Mouse (Mus musculus) midbrain, embryonic 16.5 days (tissue): ENCODE measurements around the gene Tsga13. TPM values are rescaled to one million over a fixed set of nuclear protein-coding genes. Genes with fewer than 3 reads are reported as not detected.

Source experiments
- ATAC-seq: fragments of 200-750 bp; cut with Nextera tagmentation; 2 replicates; pipeline ENCODE4 v1.8.0; 2017; ENCODE audit warnings: moderate TSS enrichment
- H3K27ac ChIP-seq: fragments of 300-500 bp; sonication (generic); 2 replicates; pipeline ENCODE4 v1.5.1; 2014; ENCODE audit warnings: mild to moderate bottlenecking, low read length, mixed read lengths
- H3K27me3 ChIP-seq: fragments of 300-500 bp; sonication (generic); 2 replicates; pipeline ENCODE4 v1.6.1; 2014; ENCODE audit warnings: low read depth, low read length, mixed read lengths; ENCODE audit not compliant: control insufficient read depth, insufficient read depth
- H3K36me3 ChIP-seq: fragments of 300-500 bp; sonication (generic); 2 replicates; pipeline ENCODE4 v1.6.1; 2014; ENCODE audit warnings: mild to moderate bottlenecking, low read length, moderate library complexity, mixed read lengths; ENCODE audit not compliant: control insufficient read depth, insufficient read depth
- H3K4me1 ChIP-seq: fragments of 300-500 bp; sonication (generic); 2 replicates; pipeline ENCODE4 v1.6.1; 2014; ENCODE audit warnings: mild to moderate bottlenecking, low read length, mixed read lengths; ENCODE audit not compliant: control insufficient read depth, insufficient read depth
- H3K4me2 ChIP-seq: fragments of 300-500 bp; sonication (generic); 2 replicates; pipeline ENCODE4 v1.6.1; 2014; ENCODE audit warnings: mild to moderate bottlenecking, low read length, mixed read lengths
- H3K4me3 ChIP-seq: fragments of 300-500 bp; sonication (generic); 2 replicates; pipeline ENCODE4 v1.5.1; 2014; ENCODE audit warnings: low read depth, mild to moderate bottlenecking, low read length, moderate library complexity, mixed read lengths
- H3K9ac ChIP-seq: fragments of 300-500 bp; sonication (generic); 2 replicates; pipeline ENCODE4 v1.6.1; 2014; ENCODE audit warnings: low read depth, low read length, mixed read lengths
- H3K9me3 ChIP-seq: fragments of 300-500 bp; sonication (generic); replicated peaks from 2 replicates; pipeline ENCODE4 v1.6.1; 2014; ENCODE audit warnings: mild to moderate bottlenecking, low read length, mixed read lengths; ENCODE audit not compliant: control insufficient read depth, poor library complexity, severe bottlenecking
- WGBS: fragments of 180-500 bp; shearing (Covaris S2); extraction: QIAGEN DNeasy Blood & Tissue Kit; methylation state at CpG from one replicate; pipeline ENCODE4 v1.1.7; 2014; 5-methylcytosine and 5-hydroxymethylcytosine counted together
- polyA plus RNA-seq: library from polyadenylated mRNA; unstranded; fragments of >200 nt; fragmentation: Nextera tagmentation; extraction: Ambion mirVana; gene quantifications from 2 replicates; pipeline ENCODE4 v1.2.1, GENCODE M21; 2015

The Tsga13 gene
- polyA plus RNA-seq, 1 experiment from 2014 or later: 0.16 TPM

- H3K9me3 ChIP-seq: no peaks in the 10 kb centered on the region
- 80% methylated on average over 5 of the region's 5 CpGs for WGBS
- no peak overlapping the region for H3K4me3 ChIP-seq
- no peak for ATAC-seq
- no peak overlapping the region for H3K4me2 ChIP-seq
- no peaks in the 10 kb centered on the region for H3K27me3 ChIP-seq
- no peak overlapping the region for H3K9ac ChIP-seq
- H3K27ac ChIP-seq: no peak overlapping the region
- H3K36me3 ChIP-seq: no peaks in the 10 kb centered on the region
- H3K4me1 ChIP-seq: peaks cover 7% of the 10 kb centered on the region
Observed at GRCm38 (mm10) chr6:30904911-30905310, 10.5 kb downstream of the Tsga13 start.

GRCm38 (mm10) chr6:30904033-30904432 is 11.3 kb downstream of the Tsga13 start:
- Histone ChIP-seq H3K4me2 (no peak overlapping the region), H3K27ac (no peak overlapping the region), H3K9me3 (no peaks in the 10 kb centered on the region), H3K9ac (no peak overlapping the region), H3K27me3 (no peaks in the 10 kb centered on the region), H3K4me3 (no peak overlapping the region), H3K36me3 (no peaks in the 10 kb centered on the region), H3K4me1 (peaks cover 7% of the 10 kb centered on the region)
- 60% methylated on average over 3 of the region's 3 CpGs for WGBS
- ATAC-seq: no peak

- H3K27ac ChIP-seq: no peak overlapping the region
- peaks cover 9% of the 10 kb centered on the region; the same call in 1 of the 2 replicates for H3K4me1 ChIP-seq
- no peak for ATAC-seq
- H3K27me3 ChIP-seq: no peaks in the 10 kb centered on the region
- H3K9ac ChIP-seq: no peak overlapping the region
- no peaks in the 10 kb centered on the region for H3K36me3 ChIP-seq
- H3K9me3 ChIP-seq: no peaks in the 10 kb centered on the region
- H3K4me2 ChIP-seq: no peak overlapping the region
- 78% methylated on average over 6 of the region's 6 CpGs for WGBS
- no peak overlapping the region for H3K4me3 ChIP-seq
Observed at GRCm38 (mm10) chr6:30897520-30897919, 17.9 kb downstream of the Tsga13 start.

GRCm38 (mm10) chr6:30896986-30897327 is 18.4 kb downstream of the Tsga13 start:
- Histone ChIP-seq H3K36me3 (no peaks in the 10 kb centered on the region), H3K27me3 (no peaks in the 10 kb centered on the region), H3K4me1 (peaks cover 9% of the 10 kb centered on the region; the same call in 1 of the 2 replicates), H3K27ac (peak overlapping the region; percentile 92), H3K9ac (peak overlapping the region; percentile 88), H3K4me2 (peak overlapping the region; percentile 67), H3K9me3 (no peaks in the 10 kb centered on the region), H3K4me3 (peak overlapping the region; percentile 79)
- WGBS: 15% methylated on average over 8 of the region's 8 CpGs
- no peak for ATAC-seq

GRCm38 (mm10) chr6:30896195-30896985 is 19.0 kb downstream of the Tsga13 start, which contains the start of gene Copg2:
Copg2 (minus strand) TSS chr6:30896794.
- peaks cover 9% of the 10 kb centered on the region; the same call in 1 of the 2 replicates for H3K4me1 ChIP-seq
- peak within 1 kb of the TSS; percentile 67 for H3K4me2 ChIP-seq
- no peaks in the 10 kb centered on the region for H3K9me3 ChIP-seq
- H3K27ac ChIP-seq: peak within 1 kb of the TSS; percentile 92
- H3K9ac ChIP-seq: peak within 1 kb of the TSS; percentile 88
- peak within 1 kb of the TSS; percentile 79 for H3K4me3 ChIP-seq
- H3K36me3 ChIP-seq: no peaks in the 10 kb centered on the region
- peak; percentile 98 for ATAC-seq
- under 1% methylated on average over 46 of the region's 83 CpGs for WGBS
- H3K27me3 ChIP-seq: no peaks in the 10 kb centered on the region

GRCm38 (mm10) chr6:30895819-30896194 is 19.6 kb downstream of the Tsga13 start:
- Histone ChIP-seq H3K4me2 (peak overlapping the region; percentile 67), H3K9me3 (no peaks in the 10 kb centered on the region), H3K4me1 (peaks cover 9% of the 10 kb centered on the region; the same call in 1 of the 2 replicates), H3K36me3 (no peaks in the 10 kb centered on the region), H3K9ac (peak overlapping the region; percentile 88), H3K4me3 (peak overlapping the region; percentile 79), H3K27ac (peak overlapping the region; percentile 92), H3K27me3 (no peaks in the 10 kb centered on the region)
- peak; percentile 5; the same call in 1 of the 2 replicates for ATAC-seq
- 13% methylated on average over 3 of the region's 3 CpGs for WGBS

GRCm38 (mm10) chr6:30893081-30893480 is 22.3 kb downstream of the Tsga13 start:
- no peak overlapping the region for H3K9ac ChIP-seq
- 87% methylated on average over 4 of the region's 4 CpGs for WGBS
- no peak for ATAC-seq

GRCm38 (mm10) chr6:30891761-30892160 is 23.6 kb downstream of the Tsga13 start:
- Histone ChIP-seq H3K36me3 (peaks cover 3% of the 10 kb centered on the region; the same call in 1 of the 2 replicates), H3K27ac (no peak overlapping the region), H3K27me3 (no peaks in the 10 kb centered on the region), H3K4me1 (0 out of 2 replicates have a peak, but pooled peaks cover 5% of the 10 kb centered on the region), H3K4me2 (no peak overlapping the region), H3K9ac (no peak overlapping the region), H3K4me3 (no peak overlapping the region), H3K9me3 (no peaks in the 10 kb centered on the region)
- no peak for ATAC-seq

More at GRCm38 (mm10) chr6:30893081-30893480, 22.3 kb downstream of the Tsga13 start:
- Histone ChIP-seq H3K4me3 (no peak overlapping the region), H3K4me2 (no peak overlapping the region), H3K9me3 (no peaks in the 10 kb centered on the region), H3K4me1 (peaks cover 9% of the 10 kb centered on the region; the same call in 1 of the 2 replicates), H3K27me3 (no peaks in the 10 kb centered on the region), H3K27ac (no peak overlapping the region), H3K36me3 (peaks cover 3% of the 10 kb centered on the region; the same call in 1 of the 2 replicates)

GRCm38 (mm10) chr6:30884856-30885255 is 30.5 kb downstream of the Tsga13 start:
- Histone ChIP-seq H3K4me3 (no peak overlapping the region), H3K36me3 (peaks cover 11% of the 10 kb centered on the region; the same call in 1 of the 2 replicates), H3K4me2 (no peak overlapping the region), H3K9ac (no peak overlapping the region), H3K27ac (no peak overlapping the region), H3K9me3 (no peaks in the 10 kb centered on the region), H3K27me3 (no peaks in the 10 kb centered on the region), H3K4me1 (no peaks in the 10 kb centered on the region)
- ATAC-seq: no peak
- WGBS: 93% methylated on average over 3 of the region's 3 CpGs
